Mouse (Mus musculus): ENCODE data around the gene Kcnj4.
A peak's percentile ranks its signal among the peaks of the same experiment; 100 is the strongest.

GRCm38 (mm10) chr15:79505616-79506283, 709 bp upstream of the Kcnj4 start:
- peak; percentile 51; the same call in 1 of the 2 replicates for TF ChIP-seq POLR2A (IDR thresholded peaks at IDR 0.05; ENCODE audit: extremely low read depth, insufficient read depth, low read length)
- TF ChIP-seq CTCF (IDR thresholded peaks at IDR 0.05; ENCODE audit: extremely low read depth, insufficient read depth, low read length): no peak
